Mouse (Mus musculus) liver, embryonic 18 days (tissue): ENCODE measurements around the gene Nxph1. TPM values are rescaled to one million over a fixed set of nuclear protein-coding genes. Genes with fewer than 3 reads are reported as not detected.

Experiments
- polyA plus RNA-seq: library from polyadenylated mRNA; depleted of rRNA; stranded (reverse); fragments of >200 nt; gene quantifications from 2 replicates; pipeline ENCODE4 v1.2.3, GENCODE M21; 2012; rRNA removed

Nxph1 gene
- polyA plus RNA-seq, result 0.01 TPM in 1 of 2 replicates, not detected in the other

DNA sequence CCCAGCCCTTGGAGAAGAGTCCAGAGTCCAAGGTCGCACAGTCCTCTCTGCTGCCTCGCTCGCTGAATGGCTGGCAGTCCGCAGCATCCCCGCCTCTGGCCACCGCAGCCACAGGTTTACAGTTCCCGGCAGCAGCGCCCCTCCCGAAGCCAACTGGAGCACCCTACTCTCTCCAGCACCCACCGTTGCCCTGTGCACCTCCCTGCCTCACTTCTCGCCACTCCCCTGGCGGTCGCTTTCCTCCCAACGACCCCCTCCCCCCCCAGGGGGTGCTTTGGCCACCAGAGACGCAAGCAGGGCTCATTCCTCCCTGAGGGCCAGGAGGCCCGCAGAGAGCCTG is at the start of gene Nxph1:
Nxph1 (plus strand) TSS at position 301 of the 340 bp plus-strand sequence.

Other genes starting within 250 kb of the Nxph1 start
- 3.5 and 3.9 TPM in 2 replicates for gene Ica1, start 169.9 kb upstream of the Nxph1 start, polyA plus RNA-seq